Mouse (Mus musculus) 3T3-L1 (cell line): Measurements from ENCODE around the gene Ttc28.

ENCODE experiments used
- DNase-seq: peaks from one replicate; pipeline ENCODE4 v3.0.0-alpha.2; 2015; ENCODE audit warnings: low read depth, low spot score

Gene Ttc28

GRCm38 (mm10) chr5:111006272-111007135, 126.9 kb downstream of the Ttc28 start:
- no peak for DNase-seq

- peak; percentile 26 for DNase-seq
Observed at GRCm38 (mm10) chr5:111007136-111007500, 127.5 kb downstream of the Ttc28 start.

- DNase-seq = no peak
Observed at GRCm38 (mm10) chr5:111007900-111008299, 128.3 kb downstream of the Ttc28 start.

GRCm38 (mm10) chr5:111008431-111008830, 128.8 kb downstream of the Ttc28 start:
- no peak for DNase-seq

GRCm38 (mm10) chr5:111011271-111011670, 131.7 kb downstream of the Ttc28 start:
- DNase-seq = peak; percentile 80

GRCm38 (mm10) chr5:111012064-111012463, 132.5 kb downstream of the Ttc28 start:
- DNase-seq = peak; percentile 47

GRCm38 (mm10) chr5:111012587-111012986, 133.0 kb downstream of the Ttc28 start:
- no peak for DNase-seq

- no peak for DNase-seq
Observed at GRCm38 (mm10) chr5:111014960-111015359, 135.4 kb downstream of the Ttc28 start.

GRCm38 (mm10) chr5:111017319-111017718, 137.7 kb downstream of the Ttc28 start:
- DNase-seq = no peak

GRCm38 (mm10) chr5:111022339-111022738, 142.7 kb downstream of the Ttc28 start:
- no peak for DNase-seq

- no peak for DNase-seq
Observed at GRCm38 (mm10) chr5:111022940-111023339, 143.3 kb downstream of the Ttc28 start.

- no peak for DNase-seq
Observed at GRCm38 (mm10) chr5:111024621-111025020, 145.0 kb downstream of the Ttc28 start.

GRCm38 (mm10) chr5:111025476-111025875, 145.9 kb downstream of the Ttc28 start:
- no peak for DNase-seq

- DNase-seq = no peak
Observed at GRCm38 (mm10) chr5:111026209-111026608, 146.6 kb downstream of the Ttc28 start.

GRCm38 (mm10) chr5:111028340-111028739, 148.7 kb downstream of the Ttc28 start:
- no peak for DNase-seq

GRCm38 (mm10) chr5:111028952-111029351, 149.3 kb downstream of the Ttc28 start:
- DNase-seq = no peak

- DNase-seq = peak; percentile 66
Observed at GRCm38 (mm10) chr5:111032687-111033295, 153.2 kb downstream of the Ttc28 start.

GRCm38 (mm10) chr5:111033489-111033888, 153.9 kb downstream of the Ttc28 start:
- DNase-seq = no peak

GRCm38 (mm10) chr5:111037123-111037748, 157.6 kb downstream of the Ttc28 start:
- no peak for DNase-seq

- no peak for DNase-seq
Observed at GRCm38 (mm10) chr5:111039771-111040170, 160.2 kb downstream of the Ttc28 start.

GRCm38 (mm10) chr5:111041952-111042351, 162.3 kb downstream of the Ttc28 start:
- DNase-seq = no peak

GRCm38 (mm10) chr5:111044193-111044592, 164.6 kb downstream of the Ttc28 start:
- no peak for DNase-seq

GRCm38 (mm10) chr5:111046359-111046758, 166.8 kb downstream of the Ttc28 start:
- DNase-seq = no peak
